Mouse (Mus musculus): ENCODE data around the gene Pim1. TPM values are rescaled to one million over a fixed set of nuclear protein-coding genes. Genes with fewer than 3 reads are reported as not detected.

Pim1 gene
- polyA plus RNA-seq, 1 experiment, result 76.6 TPM

DNA sequence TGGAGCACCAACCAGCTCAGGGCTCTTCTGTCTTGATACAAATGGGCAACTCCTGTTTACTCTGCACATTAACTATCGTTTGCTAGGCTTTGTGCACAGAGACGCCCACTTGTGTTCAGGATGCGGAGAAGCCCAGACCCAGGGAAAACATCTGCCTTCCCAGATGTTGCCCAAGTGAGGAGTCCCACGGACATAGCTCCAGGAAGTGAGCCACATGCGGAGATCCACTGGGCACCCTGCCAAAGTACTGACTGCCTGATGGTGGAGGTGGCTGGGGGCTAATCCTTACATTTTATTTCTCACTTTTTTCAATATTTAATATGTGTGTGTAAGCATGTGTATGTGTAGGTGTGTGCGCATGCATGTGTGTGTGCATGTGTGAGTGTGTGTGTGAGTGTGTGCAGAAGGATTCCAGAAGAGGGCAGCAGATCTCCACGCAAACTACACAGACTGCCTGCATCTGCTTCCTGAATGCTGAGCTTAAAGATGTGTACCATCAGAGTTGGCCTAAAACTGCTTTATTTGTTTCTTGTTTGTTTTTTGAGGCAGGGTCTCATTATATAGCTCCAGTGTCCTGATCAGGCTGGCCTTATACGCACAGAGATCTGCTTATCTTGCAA is 38.1 kb downstream of the Pim1 start:
- H3K4me1 ChIP-seq (ENCODE audit: control insufficient read depth), result no peaks in the 10 kb centered on the region
- H3K36me3 ChIP-seq (ENCODE audit: control insufficient read depth), result no peaks in the 10 kb centered on the region
- TF ChIP-seq GATA1 (IDR thresholded peaks at IDR 0.05; ENCODE audit: low read length) (no peak), TAL1 (IDR thresholded peaks at IDR 0.05; ENCODE audit: low read length) (no peak)
- H3K9me3 ChIP-seq (ENCODE audit: control insufficient read depth, low read length), result peaks cover 17% of the 10 kb centered on the region
- H3K4me3 ChIP-seq (replicated peaks), result no peak overlapping the region
- H3K27me3 ChIP-seq (ENCODE audit: control insufficient read depth), result no peaks in the 10 kb centered on the region; the same call in 1 of the 2 replicates

DNA sequence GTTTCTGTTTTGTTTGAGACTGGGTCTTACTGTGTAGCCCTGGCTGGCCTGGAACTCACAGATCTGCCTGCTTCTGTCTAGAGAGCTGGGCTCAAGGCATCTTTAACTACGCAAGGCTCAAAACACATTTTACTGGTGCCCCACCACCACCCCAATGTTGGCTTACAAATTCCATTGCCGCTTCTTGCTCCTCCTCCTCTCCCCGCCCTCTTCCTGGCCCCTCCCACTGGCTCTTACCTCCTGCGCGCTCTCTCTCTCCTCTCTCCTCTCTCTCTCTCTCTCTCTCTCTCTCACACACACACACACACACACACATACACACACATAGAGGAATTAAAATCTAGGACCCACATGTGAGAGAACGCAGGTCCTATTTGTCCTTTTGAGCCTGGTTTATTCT is 40.0 kb downstream of the Pim1 start:
- Histone ChIP-seq H3K36me3 (ENCODE audit: control insufficient read depth) (no peaks in the 10 kb centered on the region), H3K4me3 (replicated peaks) (no peak overlapping the region)

DNA sequence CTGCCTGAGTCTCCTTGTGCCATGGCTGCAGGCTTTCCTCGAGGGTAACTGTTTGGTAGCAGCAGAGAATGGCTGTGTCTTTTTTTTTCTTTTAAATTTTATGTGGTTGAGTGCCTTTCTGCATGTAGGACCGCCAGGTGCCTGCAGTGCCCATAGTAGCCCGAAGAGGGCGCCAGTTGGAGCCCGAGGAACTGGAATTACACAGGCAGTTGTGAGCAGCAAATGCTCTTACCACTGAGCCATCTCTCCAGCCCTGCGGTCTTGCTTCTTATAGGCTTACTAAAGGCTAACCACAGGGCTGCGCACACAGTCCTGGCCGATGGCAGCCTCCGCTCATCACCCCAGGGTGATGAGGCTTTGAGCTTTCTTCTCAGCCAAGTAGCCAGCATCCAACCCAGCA is 40.7 kb downstream of the Pim1 start:
- no peak for TF ChIP-seq TAL1 (IDR thresholded peaks at IDR 0.05; ENCODE audit: low read length)
- TF ChIP-seq GATA1 (IDR thresholded peaks at IDR 0.05; ENCODE audit: low read length), result no peak
- Histone ChIP-seq H3K27me3 (ENCODE audit: control insufficient read depth) (no peaks in the 10 kb centered on the region; the same call in 1 of the 2 replicates), H3K4me1 (ENCODE audit: control insufficient read depth) (no peaks in the 10 kb centered on the region), H3K4me3 (replicated peaks) (no peak overlapping the region), H3K36me3 (ENCODE audit: control insufficient read depth) (no peaks in the 10 kb centered on the region), H3K9me3 (ENCODE audit: control insufficient read depth, low read length) (peaks cover 10% of the 10 kb centered on the region)

More for the DNA sequence above, 40.0 kb downstream of the Pim1 start:
- Histone ChIP-seq H3K27me3 (ENCODE audit: control insufficient read depth) (no peaks in the 10 kb centered on the region; the same call in 1 of the 2 replicates), H3K9me3 (ENCODE audit: control insufficient read depth, low read length) (peaks cover 16% of the 10 kb centered on the region), H3K4me1 (ENCODE audit: control insufficient read depth) (no peaks in the 10 kb centered on the region)
- TF ChIP-seq TAL1 (IDR thresholded peaks at IDR 0.05; ENCODE audit: low read length), result no peak
- TF ChIP-seq GATA1 (IDR thresholded peaks at IDR 0.05; ENCODE audit: low read length), result no peak

DNA sequence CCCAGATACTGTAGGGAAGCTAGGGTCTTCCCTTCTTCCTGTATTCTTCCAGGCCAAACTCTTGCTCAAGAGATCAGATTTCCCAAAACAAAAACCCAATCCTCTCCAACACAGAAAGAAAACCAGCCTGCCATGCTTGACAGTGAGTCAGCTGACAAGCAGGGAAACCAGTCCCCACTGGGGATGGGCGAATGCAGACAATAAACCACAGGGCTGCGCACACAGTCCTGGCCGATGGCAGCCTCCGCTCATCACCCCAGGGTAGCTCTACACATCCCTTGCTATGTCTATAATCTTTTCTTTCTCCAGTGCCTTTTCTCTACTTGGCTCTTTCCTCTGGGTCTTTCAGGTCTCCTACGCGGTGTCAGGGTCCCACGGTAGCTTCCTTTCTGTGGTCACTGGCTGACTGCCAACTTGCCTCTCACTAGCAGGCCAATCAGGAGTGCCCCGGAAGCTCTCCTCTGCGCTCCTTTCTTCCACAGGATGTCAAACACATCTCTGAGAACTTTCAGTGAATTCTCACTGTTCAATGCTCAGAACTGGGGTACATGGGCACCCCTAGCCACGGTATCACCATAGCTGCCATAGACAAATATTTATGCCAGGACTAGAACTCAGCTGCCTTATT is 41.3 kb downstream of the Pim1 start:
- no peak overlapping the region for H3K4me3 ChIP-seq (replicated peaks)

DNA sequence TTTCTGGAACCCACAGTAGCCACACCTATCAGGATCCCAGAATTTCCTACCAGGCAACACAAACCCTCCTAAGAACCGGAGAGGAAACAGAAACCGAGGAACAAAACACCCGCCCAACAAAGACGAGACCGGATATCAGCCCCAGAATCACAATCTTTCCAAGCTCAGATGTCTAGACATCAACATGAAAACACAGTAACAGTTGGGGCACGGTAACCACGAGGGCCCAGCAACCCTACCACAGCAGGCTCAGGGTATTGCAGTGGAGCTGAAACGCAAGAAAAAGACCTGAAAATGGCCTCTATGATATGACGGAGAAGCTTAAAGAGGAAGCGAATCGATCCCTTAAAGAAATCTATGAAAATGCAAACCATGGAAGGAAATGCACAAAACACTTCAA is 43.3 kb downstream of the Pim1 start:
- Histone ChIP-seq H3K36me3 (ENCODE audit: control insufficient read depth) (no peaks in the 10 kb centered on the region), H3K27me3 (ENCODE audit: control insufficient read depth) (no peaks in the 10 kb centered on the region), H3K4me3 (replicated peaks) (no peak overlapping the region), H3K9me3 (ENCODE audit: control insufficient read depth, low read length) (peaks cover 5% of the 10 kb centered on the region; the same call in 1 of the 2 replicates), H3K4me1 (ENCODE audit: control insufficient read depth) (no peaks in the 10 kb centered on the region)
- TF ChIP-seq GATA1 (IDR thresholded peaks at IDR 0.05; ENCODE audit: low read length) (no peak), TAL1 (IDR thresholded peaks at IDR 0.05; ENCODE audit: low read length) (no peak)

More for the DNA sequence above, 41.3 kb downstream of the Pim1 start:
- TF ChIP-seq TAL1 (IDR thresholded peaks at IDR 0.05; ENCODE audit: low read length) (no peak), GATA1 (IDR thresholded peaks at IDR 0.05; ENCODE audit: low read length) (no peak)
- no peaks in the 10 kb centered on the region for H3K36me3 ChIP-seq (ENCODE audit: control insufficient read depth)
- no peaks in the 10 kb centered on the region for H3K27me3 ChIP-seq (ENCODE audit: control insufficient read depth)
- no peaks in the 10 kb centered on the region for H3K4me1 ChIP-seq (ENCODE audit: control insufficient read depth)
- peaks cover 5% of the 10 kb centered on the region; the same call in 1 of the 2 replicates for H3K9me3 ChIP-seq (ENCODE audit: control insufficient read depth, low read length)

DNA sequence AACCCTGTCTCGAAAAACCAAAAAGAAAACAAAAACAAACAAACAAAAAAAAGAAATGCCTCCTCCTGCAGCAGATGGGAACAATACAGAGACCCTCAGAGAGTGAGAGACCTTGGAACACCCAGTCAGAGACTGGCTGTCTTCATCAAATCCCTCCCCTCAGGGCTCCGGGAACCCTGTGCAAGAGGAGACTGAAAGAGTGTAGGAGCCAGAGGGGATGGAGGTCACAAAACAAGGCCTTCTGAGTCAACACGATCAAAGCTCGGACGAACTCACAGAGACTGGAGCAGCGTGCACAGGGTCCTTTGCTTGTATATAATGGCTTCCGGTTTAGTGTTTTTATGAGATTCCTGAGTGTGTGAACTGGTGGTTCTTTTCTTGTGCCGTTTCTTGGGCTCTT is 49.9 kb downstream of the Pim1 start:
- no peaks in the 10 kb centered on the region for H3K27me3 ChIP-seq (ENCODE audit: control insufficient read depth)
- no peaks in the 10 kb centered on the region for H3K4me1 ChIP-seq (ENCODE audit: control insufficient read depth)
- H3K36me3 ChIP-seq (ENCODE audit: control insufficient read depth), result no peaks in the 10 kb centered on the region
- peaks cover 2% of the 10 kb centered on the region; the same call in 1 of the 2 replicates for H3K9me3 ChIP-seq (ENCODE audit: control insufficient read depth, low read length)
- TF ChIP-seq GATA1 (IDR thresholded peaks at IDR 0.05; ENCODE audit: low read length) (no peak), TAL1 (IDR thresholded peaks at IDR 0.05; ENCODE audit: low read length) (no peak)
- H3K4me3 ChIP-seq (replicated peaks), result no peak overlapping the region

DNA sequence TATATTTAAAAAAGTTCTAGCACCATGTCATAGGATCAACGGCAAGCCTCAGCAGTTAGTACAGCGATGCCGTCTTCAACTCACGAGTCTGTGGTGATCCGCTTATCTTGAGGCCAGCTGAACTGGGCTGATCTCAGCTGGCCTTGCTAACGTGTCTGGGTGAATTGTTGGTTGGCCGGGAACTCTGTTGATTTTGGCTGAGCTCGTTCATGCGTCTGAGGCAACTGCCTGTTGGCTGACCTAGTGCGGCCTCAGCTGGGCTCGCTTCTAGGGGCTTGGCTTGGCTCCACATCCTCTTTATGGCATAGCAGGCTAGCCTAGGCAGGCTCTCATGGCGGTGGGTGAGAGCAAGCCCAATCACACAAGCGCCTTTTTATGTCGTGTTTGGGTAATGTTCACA is 50.9 kb downstream of the Pim1 start:
- no peaks in the 10 kb centered on the region for H3K36me3 ChIP-seq (ENCODE audit: control insufficient read depth)
- peaks cover 3% of the 10 kb centered on the region for H3K9me3 ChIP-seq (ENCODE audit: control insufficient read depth, low read length)
- no peak overlapping the region for H3K4me3 ChIP-seq (replicated peaks)
- no peaks in the 10 kb centered on the region for H3K4me1 ChIP-seq (ENCODE audit: control insufficient read depth)
- H3K27me3 ChIP-seq (ENCODE audit: control insufficient read depth), result no peaks in the 10 kb centered on the region
- TF ChIP-seq GATA1 (IDR thresholded peaks at IDR 0.05; ENCODE audit: low read length) (no peak), TAL1 (IDR thresholded peaks at IDR 0.05; ENCODE audit: low read length) (no peak)

DNA sequence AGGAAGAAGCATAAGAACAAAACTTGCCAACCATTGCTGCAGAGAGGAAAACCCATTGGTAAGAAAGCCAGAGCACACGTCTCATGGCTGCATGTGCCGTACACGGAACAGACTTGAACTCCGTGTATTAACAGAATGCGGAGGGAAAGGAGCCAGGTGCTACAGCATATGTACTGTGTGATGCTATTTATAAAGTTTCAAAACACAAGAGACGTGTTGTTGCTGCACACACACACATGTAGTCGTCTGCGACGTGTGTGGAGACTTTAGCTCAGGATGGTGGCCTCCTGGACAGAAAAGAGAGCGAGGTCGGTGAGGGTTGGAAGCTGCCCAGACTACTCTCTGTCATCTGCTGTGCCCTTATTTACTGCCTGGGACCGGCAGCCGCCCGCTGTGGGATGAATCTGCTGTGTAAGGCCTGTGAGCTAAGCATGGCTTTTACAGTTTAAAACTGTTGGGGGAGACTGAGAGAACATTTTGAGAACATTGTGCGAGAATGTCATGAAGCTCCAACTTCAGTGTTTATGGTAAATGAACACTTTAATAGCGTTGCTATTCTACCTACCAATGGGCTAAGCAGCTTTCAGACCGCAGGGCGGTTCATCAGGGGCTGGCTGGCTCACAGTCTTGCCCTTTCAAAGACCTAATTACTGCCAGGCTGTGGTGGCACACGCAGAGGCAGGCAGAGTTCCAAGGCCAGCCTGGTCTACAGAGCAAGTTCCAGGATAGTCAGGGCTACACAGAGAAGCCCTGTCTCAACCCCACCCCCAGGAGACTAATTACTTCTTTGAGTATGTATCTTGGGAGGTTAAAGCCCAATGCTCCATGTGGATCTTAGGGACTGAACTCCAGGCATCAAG is 52.5 kb downstream of the Pim1 start:
- TF ChIP-seq TAL1 (IDR thresholded peaks at IDR 0.05; ENCODE audit: low read length) (no peak), GATA1 (IDR thresholded peaks at IDR 0.05; ENCODE audit: low read length) (no peak)
- H3K36me3 ChIP-seq (ENCODE audit: control insufficient read depth), result no peaks in the 10 kb centered on the region
- no peak overlapping the region for H3K4me3 ChIP-seq (replicated peaks)
- peaks cover 3% of the 10 kb centered on the region for H3K9me3 ChIP-seq (ENCODE audit: control insufficient read depth, low read length)
- H3K27me3 ChIP-seq (ENCODE audit: control insufficient read depth), result no peaks in the 10 kb centered on the region; the same call in 1 of the 2 replicates
- H3K4me1 ChIP-seq (ENCODE audit: control insufficient read depth), result no peaks in the 10 kb centered on the region

DNA sequence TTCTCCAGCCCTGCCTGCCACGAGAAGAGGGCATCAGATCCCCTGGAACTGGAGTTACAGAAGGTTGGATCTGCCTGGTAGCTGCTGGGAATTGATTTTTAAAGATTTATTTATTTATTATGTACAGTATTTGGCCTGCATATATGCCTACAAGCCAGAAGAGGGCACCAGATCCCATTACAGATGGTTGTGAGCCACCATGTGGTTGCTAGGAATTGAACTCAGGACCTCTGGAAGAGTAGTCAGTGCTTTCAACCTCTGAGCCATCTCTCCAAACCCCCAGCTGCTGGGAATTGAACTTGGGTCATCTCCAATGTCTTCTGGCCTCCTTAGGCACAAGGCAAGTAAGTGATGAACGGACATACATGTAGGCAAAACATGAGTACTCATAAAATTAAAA is 53.5 kb downstream of the Pim1 start:
- Histone ChIP-seq H3K4me1 (ENCODE audit: control insufficient read depth) (peaks cover 2% of the 10 kb centered on the region), H3K36me3 (ENCODE audit: control insufficient read depth) (no peaks in the 10 kb centered on the region), H3K27me3 (ENCODE audit: control insufficient read depth) (peaks cover 2% of the 10 kb centered on the region; the same call in 1 of the 2 replicates), H3K4me3 (replicated peaks) (no peak overlapping the region), H3K9me3 (ENCODE audit: control insufficient read depth, low read length) (peaks cover 3% of the 10 kb centered on the region)
- no peak for TF ChIP-seq GATA1 (IDR thresholded peaks at IDR 0.05; ENCODE audit: low read length)
- TF ChIP-seq TAL1 (IDR thresholded peaks at IDR 0.05; ENCODE audit: low read length), result no peak

All from erythroblast, embryonic 14.5 days (primary cell).